Mouse (Mus musculus): ENCODE measurements at regions not wholly inside any gene's neighbourhood (a gene's known extent, or its start where the extent isn't known, plus 50 kb on each side); places are given as distances from the start of the nearest gene placed in this dataset.

GRCm38 (mm10) chr15:50005142-50005541, 3879.6 kb upstream of the Gm7489 start:
- no peak for ATAC-seq (ENCODE audit: low read depth)
- Histone ChIP-seq H3K4me2 (ENCODE audit: low read depth, low read length) (no peak overlapping the region), H3K27me3 (ENCODE audit: control insufficient read depth, insufficient read depth, low read depth, low read length) (no peaks in the 10 kb centered on the region), H3K4me3 (ENCODE audit: low read depth, low read length) (no peak overlapping the region), H3K36me3 (ENCODE audit: control insufficient read depth, insufficient read depth) (no peaks in the 10 kb centered on the region), H3K27ac (ENCODE audit: low read length) (no peak overlapping the region), H3K9me3 (replicated peaks; ENCODE audit: control insufficient read depth, low read length) (no peaks in the 10 kb centered on the region), H3K9ac (ENCODE audit: low read depth, low read length) (no peak overlapping the region), H3K4me1 (ENCODE audit: control insufficient read depth, low read depth, low read length) (no peaks in the 10 kb centered on the region)
- 58% methylated on average over 1 of the region's 1 CpGs for WGBS (ENCODE audit: insufficient replicate concordance)

DNA sequence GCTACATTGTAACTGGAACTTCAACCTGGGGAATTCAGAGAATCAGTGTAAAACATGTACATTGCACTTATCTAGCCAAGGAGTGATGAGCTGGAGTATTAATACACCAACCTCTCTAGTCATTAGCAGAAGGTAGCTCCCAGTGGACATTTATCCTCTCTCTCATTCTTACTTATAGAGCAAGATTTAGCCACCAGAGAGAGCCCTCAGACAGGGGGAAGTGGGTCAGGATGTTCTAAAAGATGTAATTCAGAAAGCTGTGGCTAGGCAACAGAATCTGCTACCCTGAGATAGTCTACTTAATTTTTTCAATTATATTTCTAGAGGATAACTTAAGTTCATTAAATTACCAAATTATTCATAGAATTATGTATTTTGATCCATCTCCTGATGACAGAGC, 3838.1 kb upstream of the Gm7489 start:
- Histone ChIP-seq H3K36me3 (ENCODE audit: control insufficient read depth, insufficient read depth) (no peaks in the 10 kb centered on the region), H3K4me3 (ENCODE audit: low read depth, low read length) (no peak overlapping the region), H3K27me3 (ENCODE audit: control insufficient read depth, insufficient read depth, low read depth, low read length) (no peaks in the 10 kb centered on the region), H3K4me1 (ENCODE audit: control insufficient read depth, low read depth, low read length) (no peaks in the 10 kb centered on the region), H3K9ac (ENCODE audit: low read depth, low read length) (no peak overlapping the region), H3K27ac (ENCODE audit: low read length) (no peak overlapping the region), H3K9me3 (replicated peaks; ENCODE audit: control insufficient read depth, low read length) (no peaks in the 10 kb centered on the region), H3K4me2 (ENCODE audit: low read depth, low read length) (no peak overlapping the region)
- no peak for ATAC-seq (ENCODE audit: low read depth)

GRCm38 (mm10) chr15:50053468-50053867, 3831.2 kb upstream of the Gm7489 start:
- Histone ChIP-seq H3K4me3 (ENCODE audit: low read depth, low read length) (no peak overlapping the region), H3K4me1 (ENCODE audit: control insufficient read depth, low read depth, low read length) (no peaks in the 10 kb centered on the region), H3K36me3 (ENCODE audit: control insufficient read depth, insufficient read depth) (no peaks in the 10 kb centered on the region), H3K27me3 (ENCODE audit: control insufficient read depth, insufficient read depth, low read depth, low read length) (no peaks in the 10 kb centered on the region), H3K4me2 (ENCODE audit: low read depth, low read length) (no peak overlapping the region), H3K9me3 (replicated peaks; ENCODE audit: control insufficient read depth, low read length) (no peaks in the 10 kb centered on the region), H3K27ac (ENCODE audit: low read length) (no peak overlapping the region), H3K9ac (ENCODE audit: low read depth, low read length) (no peak overlapping the region)
- no peak for ATAC-seq (ENCODE audit: low read depth)
- 60% methylated on average over 2 of the region's 2 CpGs for WGBS (ENCODE audit: insufficient replicate concordance)

DNA sequence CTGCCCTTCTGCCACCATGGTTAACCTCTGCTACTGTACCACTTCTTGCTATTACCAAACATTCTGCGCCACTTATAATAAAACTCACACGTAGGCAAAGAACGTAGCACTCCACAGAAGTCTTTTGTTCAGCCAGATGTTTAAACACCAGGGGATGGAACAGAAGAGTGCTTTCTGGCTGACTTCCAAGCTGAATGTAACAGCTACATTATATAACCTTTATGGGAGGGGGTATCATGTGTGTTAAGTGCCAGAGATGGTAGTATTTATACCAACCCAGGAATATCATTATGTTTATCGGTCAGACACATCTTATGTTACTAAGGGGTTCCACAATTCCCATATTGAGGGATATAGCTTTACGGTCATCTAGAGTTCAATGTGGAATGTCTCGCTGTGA, 3830.8 kb upstream of the Gm7489 start:
- whole genome bisulfite sequencing (ENCODE audit: insufficient replicate concordance): 74% methylated on average over 6 of the region's 6 CpGs

GRCm38 (mm10) chr15:50078246-50078645, 3806.5 kb upstream of the Gm7489 start:
- WGBS (ENCODE audit: insufficient replicate concordance): 59% methylated on average over 1 of the region's 1 CpGs
- H3K27ac ChIP-seq (ENCODE audit: low read length): no peak overlapping the region
- no peak for ATAC-seq (ENCODE audit: low read depth)

More for the DNA sequence above, 3830.8 kb upstream of the Gm7489 start:
- H3K27ac ChIP-seq (ENCODE audit: low read length): no peak overlapping the region
- H3K4me3 ChIP-seq (ENCODE audit: low read depth, low read length): no peak overlapping the region
- no peak for ATAC-seq (ENCODE audit: low read depth)
- no peaks in the 10 kb centered on the region for H3K9me3 ChIP-seq (replicated peaks; ENCODE audit: control insufficient read depth, low read length)
- H3K27me3 ChIP-seq (ENCODE audit: control insufficient read depth, insufficient read depth, low read depth, low read length): no peaks in the 10 kb centered on the region
- H3K36me3 ChIP-seq (ENCODE audit: control insufficient read depth, insufficient read depth): no peaks in the 10 kb centered on the region
- H3K4me1 ChIP-seq (ENCODE audit: control insufficient read depth, low read depth, low read length): no peaks in the 10 kb centered on the region
- no peak overlapping the region for H3K9ac ChIP-seq (ENCODE audit: low read depth, low read length)
- H3K4me2 ChIP-seq (ENCODE audit: low read depth, low read length): no peak overlapping the region

GRCm38 (mm10) chr15:50082428-50082827, 3802.3 kb upstream of the Gm7489 start:
- Histone ChIP-seq H3K27ac (ENCODE audit: low read length) (no peak overlapping the region), H3K4me1 (ENCODE audit: control insufficient read depth, low read depth, low read length) (no peaks in the 10 kb centered on the region), H3K27me3 (ENCODE audit: control insufficient read depth, insufficient read depth, low read depth, low read length) (no peaks in the 10 kb centered on the region), H3K4me2 (ENCODE audit: low read depth, low read length) (no peak overlapping the region), H3K4me3 (ENCODE audit: low read depth, low read length) (no peak overlapping the region), H3K9me3 (replicated peaks; ENCODE audit: control insufficient read depth, low read length) (no peaks in the 10 kb centered on the region), H3K9ac (ENCODE audit: low read depth, low read length) (no peak overlapping the region), H3K36me3 (ENCODE audit: control insufficient read depth, insufficient read depth) (no peaks in the 10 kb centered on the region)
- WGBS (ENCODE audit: insufficient replicate concordance): 60% methylated on average over 2 of the region's 2 CpGs
- no peak for ATAC-seq (ENCODE audit: low read depth)

More at GRCm38 (mm10) chr15:50078246-50078645, 3806.5 kb upstream of the Gm7489 start:
- no peak overlapping the region for H3K9ac ChIP-seq (ENCODE audit: low read depth, low read length)
- H3K27me3 ChIP-seq (ENCODE audit: control insufficient read depth, insufficient read depth, low read depth, low read length): no peaks in the 10 kb centered on the region
- H3K36me3 ChIP-seq (ENCODE audit: control insufficient read depth, insufficient read depth): no peaks in the 10 kb centered on the region
- H3K4me1 ChIP-seq (ENCODE audit: control insufficient read depth, low read depth, low read length): no peaks in the 10 kb centered on the region
- H3K9me3 ChIP-seq (replicated peaks; ENCODE audit: control insufficient read depth, low read length): no peaks in the 10 kb centered on the region
- no peak overlapping the region for H3K4me3 ChIP-seq (ENCODE audit: low read depth, low read length)
- no peak overlapping the region for H3K4me2 ChIP-seq (ENCODE audit: low read depth, low read length)

DNA sequence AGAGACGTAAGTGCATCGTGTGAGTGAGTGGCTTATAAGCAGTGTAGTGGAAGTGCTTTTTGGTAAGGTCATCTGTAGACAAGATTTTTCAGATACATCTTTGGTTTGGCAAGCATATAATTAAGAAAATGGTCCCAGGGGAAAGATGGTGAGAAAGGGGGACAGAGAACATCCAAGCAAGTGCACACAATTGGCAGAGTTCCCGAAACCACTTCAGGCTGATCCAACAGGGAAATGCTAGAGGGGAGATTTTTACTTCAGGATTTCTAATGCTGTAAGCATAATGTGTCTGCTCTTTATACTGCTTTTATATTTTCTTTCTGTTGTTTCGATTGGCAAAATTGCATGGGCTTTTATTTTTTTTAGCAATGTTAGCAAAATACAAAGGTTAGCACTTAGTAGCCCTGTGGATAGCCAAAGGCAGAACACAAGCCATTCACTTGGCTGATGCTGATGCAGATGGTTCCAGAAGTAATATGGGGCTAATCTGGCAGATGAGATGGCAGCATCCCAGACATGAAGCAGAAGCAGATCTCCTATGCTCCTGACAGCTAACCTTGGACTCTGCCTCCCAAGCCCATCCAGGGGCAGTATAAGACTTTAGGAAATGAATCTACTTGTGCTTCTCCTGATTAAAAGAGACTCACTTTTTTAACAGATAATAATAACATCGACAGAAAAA, 3782.0 kb upstream of the Gm7489 start:
- Histone ChIP-seq H3K9me3 (replicated peaks; ENCODE audit: control insufficient read depth, low read length) (no peaks in the 10 kb centered on the region), H3K4me3 (ENCODE audit: low read depth, low read length) (no peak overlapping the region), H3K4me2 (ENCODE audit: low read depth, low read length) (no peak overlapping the region), H3K27me3 (ENCODE audit: control insufficient read depth, insufficient read depth, low read depth, low read length) (no peaks in the 10 kb centered on the region), H3K4me1 (ENCODE audit: control insufficient read depth, low read depth, low read length) (no peaks in the 10 kb centered on the region), H3K27ac (ENCODE audit: low read length) (no peak overlapping the region), H3K9ac (ENCODE audit: low read depth, low read length) (no peak overlapping the region), H3K36me3 (ENCODE audit: control insufficient read depth, insufficient read depth) (no peaks in the 10 kb centered on the region)
- ATAC-seq (ENCODE audit: low read depth): no peak
- WGBS (ENCODE audit: insufficient replicate concordance): 61% methylated on average over 5 of the region's 5 CpGs

- H3K27me3 ChIP-seq (ENCODE audit: control insufficient read depth, insufficient read depth, low read depth, low read length): no peaks in the 10 kb centered on the region
- no peaks in the 10 kb centered on the region for H3K9me3 ChIP-seq (replicated peaks; ENCODE audit: control insufficient read depth, low read length)
- H3K9ac ChIP-seq (ENCODE audit: low read depth, low read length): no peak overlapping the region
- H3K4me3 ChIP-seq (ENCODE audit: low read depth, low read length): no peak overlapping the region
- WGBS (ENCODE audit: insufficient replicate concordance): 17% methylated on average over 3 of the region's 3 CpGs
- H3K4me1 ChIP-seq (ENCODE audit: control insufficient read depth, low read depth, low read length): no peaks in the 10 kb centered on the region
- H3K27ac ChIP-seq (ENCODE audit: low read length): no peak overlapping the region
- no peak overlapping the region for H3K4me2 ChIP-seq (ENCODE audit: low read depth, low read length)
- ATAC-seq (ENCODE audit: low read depth): peak; percentile 27; the same call in 1 of the 2 replicates
- no peaks in the 10 kb centered on the region for H3K36me3 ChIP-seq (ENCODE audit: control insufficient read depth, insufficient read depth)
Measured at GRCm38 (mm10) chr15:50108913-50109312, 3775.8 kb upstream of the Gm7489 start.

DNA sequence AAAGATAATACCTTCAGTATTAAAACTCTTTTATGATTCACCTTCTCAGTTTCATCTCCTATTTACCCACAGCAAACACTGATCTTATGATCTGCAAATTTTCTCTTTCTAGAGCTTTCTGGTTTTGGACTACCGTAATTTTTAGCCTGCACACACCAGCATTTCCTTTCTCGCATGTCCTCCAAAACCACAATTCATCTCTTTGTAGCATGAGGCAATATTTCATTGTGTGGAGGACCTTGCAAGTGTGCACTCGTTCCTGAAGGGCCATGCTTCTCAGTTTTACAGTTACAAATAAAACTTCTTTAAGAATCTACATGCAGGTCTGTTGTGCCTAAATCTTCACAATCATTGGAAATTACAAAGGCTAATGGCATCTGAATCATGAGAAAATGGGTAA, 3730.8 kb upstream of the Gm7489 start:
- Histone ChIP-seq H3K27ac (ENCODE audit: low read length) (no peak overlapping the region), H3K9ac (ENCODE audit: low read depth, low read length) (no peak overlapping the region), H3K4me3 (ENCODE audit: low read depth, low read length) (no peak overlapping the region), H3K36me3 (ENCODE audit: control insufficient read depth, insufficient read depth) (no peaks in the 10 kb centered on the region), H3K27me3 (ENCODE audit: control insufficient read depth, insufficient read depth, low read depth, low read length) (no peaks in the 10 kb centered on the region), H3K4me1 (ENCODE audit: control insufficient read depth, low read depth, low read length) (no peaks in the 10 kb centered on the region), H3K4me2 (ENCODE audit: low read depth, low read length) (no peak overlapping the region), H3K9me3 (replicated peaks; ENCODE audit: control insufficient read depth, low read length) (no peaks in the 10 kb centered on the region)
- WGBS (ENCODE audit: insufficient replicate concordance): 20% methylated on average over 3 of the region's 3 CpGs
- ATAC-seq (ENCODE audit: low read depth): no peak

Measured in liver, embryonic 16.5 days (tissue).